Mouse (Mus musculus) stomach, postnatal 0 days (tissue): Measurements from ENCODE around the gene Arid5b.

Source experiments
- CTCF ChIP-seq: IDR thresholded peaks from 2 replicates; pipeline ENCODE4 v1.5.1; 2016; ENCODE audit warnings: antibody characterized with exemption, low read depth, mild to moderate bottlenecking, moderate library complexity
- EP300 ChIP-seq: optimal IDR thresholded peaks from 2 replicates; pipeline ENCODE3; 2016; ENCODE audit warnings: antibody characterized with exemption

DNA sequence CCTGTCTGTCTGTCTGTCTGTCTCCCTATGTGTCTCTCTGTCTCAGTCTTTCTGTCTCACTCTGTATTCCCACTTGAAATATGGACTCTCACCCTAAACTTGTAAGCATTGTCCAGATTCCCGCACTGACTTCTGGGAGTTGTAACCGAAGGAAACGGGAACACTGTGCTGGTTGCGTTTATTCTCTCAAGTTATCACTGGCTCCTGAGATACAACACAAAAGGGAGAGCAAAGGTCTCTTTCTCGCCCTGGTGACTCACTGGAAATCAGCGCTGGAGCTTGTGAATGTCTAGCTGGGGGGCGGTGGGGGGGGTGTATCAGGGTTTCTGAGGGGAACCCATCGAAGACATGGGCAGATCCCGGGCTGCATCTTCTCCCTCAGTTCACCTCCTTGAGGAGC is 82.2 kb downstream of the Arid5b start:
- TF ChIP-seq EP300 (no peak), CTCF (no peak)
